Mouse (Mus musculus) kidney, postnatal 10 days (tissue): ENCODE measurements around the gene Borcs6.
A peak's percentile ranks its signal among the peaks of the same experiment; 100 is the strongest.

Experiments used
- DNase-seq: peaks from one replicate; pipeline ENCODE4 v3.0.0; 2021; ENCODE audit warnings: mixed read lengths

Gene Borcs6

GRCm38 (mm10) chr11:69104487-69104886 lies 45.0 kb downstream of the Borcs6 start:
- DNase-seq: no peak

DNA sequence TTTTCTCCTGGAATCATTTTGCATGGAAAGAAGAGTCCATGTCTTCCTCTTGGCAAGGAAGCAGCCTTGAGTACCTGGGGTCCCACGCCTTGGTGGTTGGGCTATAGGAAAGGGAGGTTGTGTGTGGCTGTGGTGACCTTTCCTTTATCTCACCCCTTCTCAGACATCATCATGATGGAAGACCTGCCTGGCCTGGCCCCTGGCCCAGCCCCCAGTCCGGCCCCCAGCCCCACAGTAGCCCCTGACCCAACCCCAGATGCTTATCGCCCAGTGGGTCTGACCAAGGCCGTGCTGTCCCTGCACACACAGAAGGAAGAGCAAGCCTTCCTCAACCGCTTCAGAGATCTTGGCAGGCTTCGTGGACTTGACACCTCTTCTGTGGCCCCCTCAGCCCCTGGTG lies 45.7 kb downstream of the Borcs6 start:
- DNase-seq: no peak

DNA sequence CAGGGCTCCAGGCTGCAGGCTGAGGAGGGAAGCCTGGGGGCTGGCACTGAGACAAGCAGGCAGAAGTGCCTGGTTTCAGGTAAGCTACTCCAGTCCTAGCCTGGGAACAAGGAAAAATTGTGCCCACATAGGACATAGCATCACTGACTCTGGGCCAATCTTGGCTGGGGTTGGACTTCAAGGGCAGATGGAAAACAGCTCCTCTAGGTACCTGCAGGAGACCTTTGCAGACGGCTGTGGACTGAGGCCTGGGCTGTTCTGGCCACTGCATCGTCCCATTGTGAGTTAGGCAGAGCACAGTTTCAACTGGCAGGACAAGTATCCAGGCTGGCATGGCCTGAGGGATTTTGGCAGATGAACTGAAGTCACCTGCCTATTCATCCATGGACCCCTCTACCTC lies 46.3 kb downstream of the Borcs6 start:
- DNase-seq: no peak

DNA sequence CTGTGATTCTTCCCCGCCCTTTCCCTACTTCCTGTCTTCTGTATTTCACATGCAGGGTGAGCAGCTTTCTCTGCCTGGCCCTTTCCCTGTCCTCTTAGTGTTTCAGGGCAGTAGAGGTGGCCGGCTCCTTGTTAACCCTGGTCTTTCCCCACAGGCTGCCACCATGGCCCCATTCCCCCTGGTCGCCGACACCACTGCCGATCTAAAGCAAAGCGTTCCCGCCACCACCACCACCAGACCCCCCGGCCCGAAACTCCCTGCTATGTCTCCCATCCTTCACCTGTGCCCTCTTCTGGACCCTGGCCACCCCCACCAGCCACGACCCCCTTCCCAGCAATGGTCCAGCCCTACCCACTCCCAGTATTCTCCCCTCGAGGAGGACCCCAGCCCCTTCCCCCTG lies 46.8 kb downstream of the Borcs6 start:
- no peak for DNase-seq

DNA sequence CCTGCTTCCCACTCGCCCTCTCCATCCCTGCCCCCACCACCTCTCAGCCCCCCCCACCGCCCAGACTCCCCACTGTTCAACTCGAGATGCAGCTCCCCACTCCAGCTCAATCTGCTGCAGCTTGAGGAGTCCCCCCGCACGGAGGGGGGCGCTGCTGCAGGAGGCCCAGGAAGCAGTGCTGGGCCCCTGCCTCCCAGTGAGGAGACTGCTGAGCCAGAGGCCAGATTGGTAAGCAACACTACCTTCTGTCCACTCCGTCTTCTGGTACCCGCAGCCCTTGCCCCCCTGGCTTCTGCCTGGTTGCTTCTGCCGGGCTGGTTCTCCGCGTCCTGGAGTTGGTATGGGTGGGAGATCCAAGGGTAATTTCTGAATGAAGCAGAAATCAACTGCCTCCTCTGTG lies 47.3 kb downstream of the Borcs6 start:
- no peak for DNase-seq

- no peak for DNase-seq
Observed at GRCm38 (mm10) chr11:69107676-69108075, 48.2 kb downstream of the Borcs6 start.

DNA sequence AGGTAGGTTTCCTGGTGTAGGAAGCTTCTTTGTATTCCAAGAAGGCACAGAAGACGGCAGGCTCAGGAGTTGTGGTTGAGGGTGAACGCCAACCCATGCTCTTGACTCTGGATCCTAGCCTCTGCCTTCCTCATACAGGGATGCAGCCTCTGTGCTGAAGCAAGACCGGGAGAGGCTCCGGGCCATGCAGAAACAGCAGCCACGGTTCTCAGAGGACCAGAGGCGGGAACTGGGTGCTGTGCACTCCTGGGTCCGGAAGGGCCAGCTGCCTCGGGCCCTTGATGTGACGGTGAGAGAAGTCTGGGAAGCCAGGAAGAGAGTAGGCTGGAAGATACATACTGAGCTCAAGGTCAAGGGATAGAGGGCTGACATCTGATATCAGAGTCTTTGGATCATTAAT lies 48.7 kb downstream of the Borcs6 start:
- no peak for DNase-seq

DNA sequence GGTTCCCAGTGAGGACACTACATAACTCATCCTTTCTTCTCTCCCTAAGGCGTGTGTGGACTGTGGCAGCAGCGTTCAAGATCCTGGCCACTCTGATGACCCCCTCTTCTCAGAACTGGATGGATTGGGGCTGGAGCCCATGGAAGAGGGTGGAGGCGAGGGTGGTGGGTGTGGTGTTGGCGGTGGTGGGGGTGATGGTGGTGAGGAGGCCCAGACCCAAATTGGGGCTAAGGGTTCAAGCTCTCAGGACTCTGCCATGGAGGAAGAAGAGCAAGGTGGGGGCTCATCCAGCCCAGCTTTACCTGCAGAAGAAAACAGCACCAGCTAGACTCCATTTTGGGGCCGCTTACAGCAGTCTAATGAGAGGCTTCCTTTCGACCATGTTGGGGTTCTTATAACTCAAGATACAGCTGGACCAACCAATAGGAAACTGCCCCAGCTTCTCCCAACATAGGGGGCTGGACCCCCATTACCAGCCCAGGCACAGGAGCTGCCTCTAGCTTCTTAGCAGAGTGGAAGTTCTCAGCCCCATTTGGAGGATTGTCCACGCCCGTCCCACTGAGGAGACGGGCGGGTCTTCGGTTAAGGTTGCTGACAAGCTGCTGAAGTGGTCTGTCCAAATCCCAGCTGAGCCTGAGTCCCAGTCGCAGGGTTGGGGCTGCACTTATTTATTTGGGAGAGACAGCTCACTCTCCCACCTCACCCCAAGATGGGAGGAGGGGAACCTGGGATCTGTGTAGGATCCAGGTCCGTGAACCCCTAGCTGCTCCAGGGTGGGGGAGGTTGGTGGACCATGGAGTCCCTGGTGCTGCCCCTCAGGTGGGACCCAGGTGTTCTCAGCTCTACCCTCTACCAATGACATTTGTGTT lies 49.7 kb downstream of the Borcs6 start:
- no peak for DNase-seq

DNA sequence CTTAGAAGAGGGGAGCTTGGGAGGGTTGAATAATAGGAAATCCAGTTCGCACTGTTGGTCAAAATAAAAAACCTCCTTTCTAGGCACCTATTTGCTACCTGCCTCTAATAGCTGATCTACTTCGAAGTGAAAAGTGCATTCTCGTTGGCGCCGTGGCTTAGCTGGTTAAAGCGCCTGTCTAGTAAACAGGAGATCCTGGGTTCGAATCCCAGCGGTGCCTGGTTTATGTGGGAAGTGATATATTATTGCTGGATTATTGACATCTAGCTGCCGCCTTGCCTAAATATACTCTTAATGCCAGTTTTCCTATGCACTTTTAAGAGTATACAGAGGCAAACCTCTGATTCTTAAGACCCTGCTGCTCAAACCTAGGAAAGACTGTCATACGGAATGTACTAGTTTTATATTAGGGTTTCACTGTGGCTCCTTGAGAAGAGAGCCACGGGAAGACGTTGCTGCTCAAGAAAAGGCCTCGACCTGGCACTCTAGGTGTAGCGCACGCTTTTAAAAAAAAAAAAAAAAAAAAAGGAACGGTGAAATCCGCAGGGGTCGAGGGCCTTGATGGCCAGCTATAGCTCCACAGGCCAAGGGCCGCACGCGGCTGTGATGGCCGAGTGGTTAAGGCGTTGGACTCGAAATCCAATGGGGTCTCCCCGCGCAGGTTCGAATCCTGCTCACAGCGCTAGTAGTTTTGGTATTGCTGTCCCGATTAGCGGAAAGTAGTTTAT lies 51.0 kb downstream of the Borcs6 start:
- peak; percentile 97 for DNase-seq
